Mouse (Mus musculus) A20 (cell line): ENCODE results near the gene Psmd3.

Experiments
- DNase-seq: peaks from one replicate; pipeline ENCODE4 v3.0.0-alpha.2; 2011; ENCODE audit warnings: low read depth, low spot score

Gene Psmd3

GRCm38 (mm10) chr11:98743655-98744345 lies 61.4 kb downstream of the Psmd3 start:
- no peak for DNase-seq

GRCm38 (mm10) chr11:98744456-98745019 lies 62.2 kb downstream of the Psmd3 start:
- DNase-seq = no peak
